Mouse (Mus musculus) spleen, postnatal 10 days (tissue): ENCODE measurements around the gene Dlx5.

ENCODE experiments used
- DNase-seq, 2 experiments: peaks; one replicate each; pipeline ENCODE4 v3.0.0; 2021 to 2022; ENCODE audit warnings: low spot score in 2 of 2

Dlx5 gene

GRCm38 (mm10) chr6:6876231-6876630, 5.7 kb downstream of the Dlx5 start:
- no peak for DNase-seq

- DNase-seq, result no peak
These were observed 6.2 kb downstream of the Dlx5 start for GRCm38 (mm10) chr6:6875676-6876075.

- DNase-seq, result no peak
These were observed 6.7 kb downstream of the Dlx5 start for GRCm38 (mm10) chr6:6875136-6875535.

GRCm38 (mm10) chr6:6874073-6874771, 7.7 kb downstream of the Dlx5 start:
- no peak for DNase-seq

GRCm38 (mm10) chr6:6873476-6874072, 8.3 kb downstream of the Dlx5 start:
- DNase-seq, result no peak

- DNase-seq, result no peak
These were observed 9.0 kb downstream of the Dlx5 start for GRCm38 (mm10) chr6:6872873-6873272.

GRCm38 (mm10) chr6:6871692-6872091, 10.2 kb downstream of the Dlx5 start:
- no peak for DNase-seq

- no peak for DNase-seq
These were observed 10.9 kb downstream of the Dlx5 start for GRCm38 (mm10) chr6:6870876-6871420.

GRCm38 (mm10) chr6:6869961-6870800, 11.7 kb downstream of the Dlx5 start:
- DNase-seq, result no peak

GRCm38 (mm10) chr6:6869041-6869685, 12.7 kb downstream of the Dlx5 start:
- DNase-seq, result no peak

GRCm38 (mm10) chr6:6867031-6867430, 14.9 kb downstream of the Dlx5 start:
- DNase-seq, result no peak

GRCm38 (mm10) chr6:6864441-6865440, 17.1 kb downstream of the Dlx5 start:
- DNase-seq, result no peak

- no peak for DNase-seq
These were observed 17.9 kb downstream of the Dlx5 start for GRCm38 (mm10) chr6:6863955-6864354.

- no peak for DNase-seq
These were observed 18.6 kb downstream of the Dlx5 start, which contains the start of gene Dlx6 for GRCm38 (mm10) chr6:6863160-6863870. TSS of gene Dlx6 (plus strand) at chr6:6863334.

GRCm38 (mm10) chr6:6862611-6863010, 19.3 kb downstream of the Dlx5 start:
- DNase-seq, result no peak

- no peak for DNase-seq
These were observed 20.0 kb downstream of the Dlx5 start for GRCm38 (mm10) chr6:6861798-6862428.

GRCm38 (mm10) chr6:6861086-6861797, 20.6 kb downstream of the Dlx5 start:
- no peak for DNase-seq

GRCm38 (mm10) chr6:6860411-6861085, 21.3 kb downstream of the Dlx5 start:
- no peak for DNase-seq
